Mouse (Mus musculus): ENCODE measurements at regions not wholly inside any gene's neighbourhood (a gene's known extent, or its start where the extent isn't known, plus 50 kb on each side); places are given as distances from the start of the nearest gene placed in this dataset.

- Histone ChIP-seq H3K4me2 (ENCODE audit: insufficient read depth, low read depth, poor library complexity, severe bottlenecking) (no peak overlapping the region), H3K9ac (ENCODE audit: insufficient read depth, low read depth) (no peak overlapping the region), H3K79me2 (replicated peaks; ENCODE audit: control insufficient read depth, extremely low read depth, insufficient read depth, poor library complexity, severe bottlenecking) (no peaks in the 10 kb centered on the region), H3K27ac (ENCODE audit: insufficient read depth, low read depth) (no peak overlapping the region), H3K4me1 (ENCODE audit: control insufficient read depth in 1 of 2, insufficient read depth in 2 of 2) (no peaks in the 10 kb centered on the region), H3K9me3 (replicated peaks; ENCODE audit: low read length) (no peaks in the 10 kb centered on the region), H3K27me3 (replicated peaks) (no peaks in the 10 kb centered on the region), H3K4me3 (replicated peaks in 1 of 3; ENCODE audit: low read depth in 2 of 3, low read length in 2 of 3, poor library complexity in 1 of 3) (no peak overlapping the region), H3K36me3 (replicated peaks in 1 of 2; ENCODE audit: control insufficient read depth in 1 of 2, insufficient read depth in 1 of 2, low read length in 1 of 2) (no peaks in the 10 kb centered on the region)
- in situ Hi-C loops (cut with MboI; ENCODE audit: low pct_ligation_motif_present, low pct_unique_long_range_greater_than_20kb, low sequenced_read_pairs): loop anchor here (25.0 kb wide), 1 partner anchor 223 kb away; no protein-coding TSS in a partner anchor
- no peak for DNase-seq (ENCODE audit: extremely low read depth)
- dilution Hi-C loops (cut with MboI; ENCODE audit: extremely low pct_ligation_motif_present, extremely low pct_unique_long_range_greater_than_20kb, low sequenced_read_pairs): no loop called here
- TF ChIP-seq SIN3A (IDR thresholded peaks at IDR 0.05; ENCODE audit: low read length) (no peak), POLR2A (IDR thresholded peaks at IDR 0.05; ENCODE audit: low read depth, low read length) (no peak), TBP (conservative IDR thresholded peaks at IDR 0.05; ENCODE audit: low read depth, low read length) (no peak), NRF1 (IDR thresholded peaks at IDR 0.05; ENCODE audit: low read depth, low read length) (no peak), MXI1 (IDR thresholded peaks at IDR 0.05; ENCODE audit: low read depth, low read length) (no peak), RAD21 (IDR thresholded peaks at IDR 0.05; ENCODE audit: low read depth, low read length) (no peak), USF2 (conservative IDR thresholded peaks at IDR 0.05; ENCODE audit: low read depth, low read length) (no peak), ETS1 (conservative IDR thresholded peaks at IDR 0.05; ENCODE audit: low read depth, low read length) (no peak), ZNF384 (IDR thresholded peaks at IDR 0.05; ENCODE audit: low read depth, low read length) (no peak), ZKSCAN1 (IDR thresholded peaks at IDR 0.05; ENCODE audit: borderline replicate concordance, low read depth, low read length) (no peak), CHD2 (IDR thresholded peaks at IDR 0.05; ENCODE audit: low read length) (no peak), ZC3H11A (IDR thresholded peaks at IDR 0.05; ENCODE audit: low read depth, low read length) (no peak), MAZ (IDR thresholded peaks at IDR 0.05; ENCODE audit: low read depth, low read length) (no peak), TCF12 (IDR thresholded peaks at IDR 0.05; ENCODE audit: low read depth, low read length) (no peak)
Observed at GRCm38 (mm10) chr13:84939695-84940094, 249.5 kb upstream of the Ccnh start.

DNA sequence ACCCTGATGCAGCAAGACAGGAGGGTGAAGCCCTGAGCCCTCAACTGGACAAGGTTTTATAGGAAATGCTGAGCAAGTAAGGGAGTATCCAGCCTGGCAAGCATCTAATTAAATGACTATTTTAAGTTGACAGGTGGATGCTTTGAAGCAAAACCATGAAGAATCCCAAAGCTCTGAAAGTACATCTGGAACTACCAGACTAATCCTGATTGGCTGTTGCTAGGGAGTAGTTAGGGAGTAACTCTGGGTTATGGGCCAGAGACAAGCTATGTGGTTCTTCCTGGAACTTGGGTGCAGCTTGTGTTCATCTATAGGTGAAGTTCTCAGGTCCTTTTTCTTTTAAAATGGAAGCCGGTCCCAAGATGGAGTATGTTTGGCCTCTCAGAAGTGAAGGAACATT, 248.3 kb upstream of the Ccnh start:
- TF ChIP-seq CHD1 (IDR thresholded peaks at IDR 0.05; ENCODE audit: low read depth, low read length) (no peak), ZMIZ1 (IDR thresholded peaks at IDR 0.05; ENCODE audit: low read depth, low read length) (no peak), EP300 (IDR thresholded peaks at IDR 0.05; ENCODE audit: low read length) (no peak), MAFK (IDR thresholded peaks at IDR 0.05; ENCODE audit: insufficient replicate concordance, low read length) (no peak), NELFE (IDR thresholded peaks at IDR 0.05; ENCODE audit: low read depth, low read length) (no peak), ELF1 (IDR thresholded peaks at IDR 0.05; ENCODE audit: low read depth, low read length) (no peak), TBP (conservative IDR thresholded peaks at IDR 0.05; ENCODE audit: low read depth, low read length) (no peak), ZC3H11A (IDR thresholded peaks at IDR 0.05; ENCODE audit: low read depth, low read length) (no peak), JUND (conservative IDR thresholded peaks at IDR 0.05; ENCODE audit: low read depth, low read length) (no peak), POLR2AphosphoS2 (IDR thresholded peaks at IDR 0.05; ENCODE audit: low read depth, low read length) (no peak)
- Histone ChIP-seq H3K36me3 (replicated peaks in 1 of 2; ENCODE audit: control insufficient read depth in 1 of 2, insufficient read depth in 1 of 2, low read length in 1 of 2) (no peaks in the 10 kb centered on the region), H3K27ac (ENCODE audit: insufficient read depth, low read depth) (no peak overlapping the region), H3K4me1 (ENCODE audit: control insufficient read depth in 1 of 2, insufficient read depth in 2 of 2) (no peaks in the 10 kb centered on the region), H3K9me3 (replicated peaks; ENCODE audit: low read length) (no peaks in the 10 kb centered on the region), H3K79me2 (replicated peaks; ENCODE audit: control insufficient read depth, extremely low read depth, insufficient read depth, poor library complexity, severe bottlenecking) (no peaks in the 10 kb centered on the region), H3K27me3 (replicated peaks) (no peaks in the 10 kb centered on the region), H3K9ac (ENCODE audit: insufficient read depth, low read depth) (no peak overlapping the region), H3K4me3 (replicated peaks in 1 of 3; ENCODE audit: low read depth in 2 of 3, low read length in 2 of 3, poor library complexity in 1 of 3) (no peak overlapping the region), H3K4me2 (ENCODE audit: insufficient read depth, low read depth, poor library complexity, severe bottlenecking) (no peak overlapping the region)
- in situ Hi-C loops (cut with MboI; ENCODE audit: low pct_ligation_motif_present, low pct_unique_long_range_greater_than_20kb, low sequenced_read_pairs) (loop anchor here (25.0 kb wide), 1 partner anchor 221 kb away; no protein-coding TSS in a partner anchor), dilution Hi-C loops (cut with MboI; ENCODE audit: extremely low pct_ligation_motif_present, extremely low pct_unique_long_range_greater_than_20kb, low sequenced_read_pairs) (no loop called here)
- no peak for DNase-seq (ENCODE audit: extremely low read depth)

All from CH12.LX (cell line).